Mouse (Mus musculus): ENCODE results near the gene Aff3.
A peak's percentile ranks its signal among the peaks of the same experiment; 100 is the strongest.

The Aff3 gene

DNA sequence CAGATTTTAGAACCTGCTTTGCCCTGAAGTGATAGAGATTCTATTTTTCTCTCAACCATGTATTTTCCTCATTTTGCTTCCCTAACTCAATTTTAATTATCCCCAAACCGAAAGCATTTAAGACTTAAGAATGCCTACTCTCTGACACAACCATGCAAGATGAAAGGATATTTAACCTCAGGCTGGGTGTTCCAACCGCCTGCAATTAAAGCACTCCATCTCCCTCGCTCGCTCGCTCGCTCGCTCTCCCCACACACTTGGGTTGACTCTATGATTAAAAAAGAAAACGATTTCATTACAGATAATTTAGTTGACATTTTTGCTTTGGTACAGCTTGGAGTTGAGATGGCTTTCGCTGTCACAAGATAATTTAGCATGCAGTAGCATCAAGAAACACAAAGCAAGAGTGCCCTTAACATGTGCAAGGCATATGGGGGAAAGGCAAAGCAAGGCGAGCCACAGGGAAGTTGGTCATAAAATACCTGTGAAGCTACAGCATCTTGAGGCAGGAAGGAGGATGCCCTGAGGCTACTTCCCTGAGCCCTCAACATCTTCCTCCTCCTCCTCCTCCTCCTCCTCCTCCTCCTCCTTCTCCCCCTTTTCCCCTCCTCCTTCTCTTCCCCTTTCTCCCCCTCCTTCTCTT is 167.7 kb downstream of the Aff3 start:
- no peak for DNase-seq (ENCODE audit: low read depth, low spot score)

DNA sequence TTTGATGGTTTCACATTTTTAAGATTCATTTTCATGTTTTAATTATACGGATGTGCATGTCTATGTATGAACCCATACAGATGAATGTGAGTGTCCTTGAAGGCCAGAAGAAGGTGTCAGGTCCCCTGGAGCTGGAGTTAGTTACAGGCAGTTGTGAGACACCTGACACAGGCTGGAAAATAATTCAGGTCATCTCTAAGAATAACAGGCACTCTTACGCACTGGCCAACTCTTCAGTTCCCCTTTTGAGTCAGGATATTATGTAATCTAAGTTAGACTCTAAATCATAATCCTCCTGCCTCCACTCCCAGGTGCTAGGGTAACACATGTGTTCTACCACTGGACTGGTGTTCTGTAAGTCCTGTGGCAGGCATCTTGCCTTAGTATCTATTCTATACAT is 169.5 kb downstream of the Aff3 start:
- no peak for DNase-seq (ENCODE audit: low read depth, low spot score)

DNA sequence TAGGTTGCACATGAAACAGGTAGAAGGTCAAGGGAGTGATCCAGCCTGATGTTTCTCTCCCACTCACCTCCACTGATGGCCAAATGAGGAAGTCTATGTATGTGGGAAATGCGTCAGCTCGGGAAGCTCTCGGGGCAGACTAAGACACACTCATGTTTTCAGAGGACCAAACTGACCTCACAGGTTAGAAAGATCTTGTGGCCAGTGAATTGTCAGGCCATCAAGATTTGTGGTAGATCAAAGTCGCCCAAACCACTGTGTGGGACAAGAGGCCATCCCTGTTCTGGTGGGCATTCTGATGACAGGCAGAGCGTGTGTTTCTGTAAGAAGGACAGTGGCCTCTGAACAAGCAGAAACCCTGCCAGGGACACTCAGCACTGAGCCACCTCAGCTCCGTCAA is 175.0 kb downstream of the Aff3 start:
- DNase-seq (ENCODE audit: low read depth, low spot score) = no peak

DNA sequence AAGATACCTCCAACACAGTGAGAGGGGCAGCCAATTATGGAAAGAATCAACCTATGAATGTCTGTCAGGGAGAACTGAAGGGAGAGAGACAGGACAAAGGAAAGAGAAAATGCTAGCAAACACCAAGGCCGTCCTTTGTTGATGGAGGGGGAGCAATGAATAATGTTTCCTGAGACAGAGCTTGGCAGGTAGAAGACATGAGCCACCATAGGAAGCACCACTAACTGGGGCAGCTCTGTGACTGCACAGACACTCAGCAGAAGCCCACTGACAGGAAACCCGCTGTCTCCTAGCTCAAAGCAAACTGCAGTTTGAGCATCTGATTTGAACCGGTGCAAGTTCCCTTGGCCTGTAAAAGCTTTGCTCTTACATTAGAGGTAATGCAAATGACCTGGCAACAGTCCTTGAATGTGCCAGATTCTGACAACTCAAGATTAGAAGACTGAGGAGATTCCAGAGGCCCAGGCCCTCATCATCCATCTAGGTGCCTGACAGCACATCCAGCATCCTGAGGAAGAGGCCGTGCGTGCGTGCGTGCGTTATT is 176.0 kb downstream of the Aff3 start:
- DNase-seq (ENCODE audit: low read depth, low spot score) = no peak

DNA sequence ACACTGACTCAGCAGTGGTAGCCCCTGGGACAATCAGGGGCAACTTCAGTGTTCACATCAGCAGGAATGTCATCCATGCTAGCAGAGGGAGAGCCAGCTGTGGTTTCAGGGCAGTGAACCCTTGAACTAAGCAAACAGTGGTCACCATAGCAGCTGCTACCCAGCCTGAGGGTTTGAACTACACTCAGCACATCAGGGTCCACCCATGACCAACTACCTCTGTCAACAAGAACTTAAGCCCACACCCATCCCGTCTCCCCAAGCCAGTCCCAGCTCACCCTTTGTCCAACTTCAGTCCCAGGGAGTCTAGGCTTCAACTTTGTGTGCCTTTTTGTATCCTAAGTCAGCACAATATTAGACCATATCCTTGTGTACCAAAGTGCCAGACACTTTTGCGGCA is 176.9 kb downstream of the Aff3 start:
- DNase-seq (ENCODE audit: low read depth, low spot score) = no peak

DNA sequence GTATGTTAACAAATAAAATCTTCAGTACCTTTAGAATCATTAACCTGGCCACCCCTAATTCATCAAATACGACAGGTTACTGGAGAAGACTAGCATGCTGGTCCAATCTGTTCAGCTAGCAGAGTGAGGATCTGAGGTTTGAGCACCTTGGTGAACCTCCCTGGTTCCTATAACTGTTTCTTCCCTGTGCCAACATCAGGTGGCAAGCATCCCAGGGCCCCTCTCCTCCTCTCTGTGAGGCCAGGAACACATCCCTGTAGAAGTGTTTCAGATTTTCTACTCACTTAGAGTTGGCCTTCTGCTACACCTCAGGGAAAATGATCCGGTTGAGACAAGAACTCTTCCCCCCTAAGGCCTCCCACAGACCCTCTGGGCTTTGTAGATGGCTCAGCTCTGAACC is 181.6 kb downstream of the Aff3 start:
- no peak for DNase-seq (ENCODE audit: low read depth, low spot score)

DNA sequence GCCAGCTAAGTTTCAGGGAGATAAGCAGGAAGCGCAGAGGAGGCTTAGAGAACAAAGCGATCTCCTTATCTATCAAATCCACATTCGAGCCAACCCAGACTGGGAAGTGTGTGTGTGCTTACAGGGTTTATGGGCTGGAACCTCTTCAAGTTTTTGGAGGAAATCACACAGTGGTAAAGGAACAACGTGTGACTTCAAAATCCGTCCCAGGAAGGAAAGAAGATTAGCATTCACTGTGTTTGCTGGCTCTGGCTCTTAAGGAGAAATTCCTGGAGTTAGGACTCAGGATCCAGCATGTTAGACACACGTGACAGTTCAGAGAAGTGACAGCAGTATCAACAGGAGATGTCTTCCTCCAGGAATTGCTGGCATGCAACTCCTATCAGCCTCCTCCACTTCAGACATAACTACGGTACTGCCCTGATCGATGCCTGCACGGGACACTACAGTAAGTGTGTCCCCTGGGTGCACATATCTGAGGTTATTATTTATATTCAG is 186.5 kb downstream of the Aff3 start:
- DNase-seq (ENCODE audit: low read depth, low spot score) = peak; percentile 44

DNA sequence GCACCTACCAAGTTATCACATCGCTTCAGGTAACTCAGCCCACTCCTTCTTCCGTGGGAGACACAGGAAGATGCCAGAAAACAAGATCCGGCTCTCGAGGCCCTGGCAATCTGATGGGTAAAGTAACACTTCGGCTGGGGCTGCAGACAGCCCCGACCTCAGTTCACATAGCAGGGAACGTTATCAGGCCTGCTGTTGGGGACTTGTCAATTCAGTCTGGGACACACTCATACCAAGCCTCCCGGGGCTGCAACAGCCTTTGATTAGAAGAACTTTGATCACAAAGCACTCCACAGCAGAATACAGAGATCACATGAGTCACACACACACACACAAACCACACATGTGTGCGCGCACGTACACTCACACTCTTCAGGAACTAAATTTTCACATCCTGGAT is 193.9 kb downstream of the Aff3 start:
- DNase-seq (ENCODE audit: low read depth, low spot score) = no peak

DNA sequence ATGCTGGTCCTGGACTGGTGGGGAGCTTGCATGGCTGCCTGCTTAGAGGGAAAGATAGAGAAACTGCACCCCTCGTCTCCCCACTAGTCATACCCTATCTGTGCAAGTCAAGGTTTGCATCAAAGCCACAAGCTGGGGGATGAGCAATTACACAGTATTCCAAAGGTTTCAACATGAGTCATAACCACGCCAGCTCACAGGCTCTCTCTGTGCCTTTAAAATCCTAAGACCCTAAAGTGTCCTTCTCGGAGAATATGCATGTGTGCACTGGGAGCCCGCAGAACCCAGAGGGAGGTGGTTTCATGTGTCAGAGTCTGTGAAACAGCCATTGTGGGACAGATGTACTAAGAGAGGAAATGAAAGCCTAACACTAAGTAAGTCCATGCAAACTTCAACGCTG is 194.6 kb downstream of the Aff3 start:
- DNase-seq (ENCODE audit: low read depth, low spot score) = no peak

DNA sequence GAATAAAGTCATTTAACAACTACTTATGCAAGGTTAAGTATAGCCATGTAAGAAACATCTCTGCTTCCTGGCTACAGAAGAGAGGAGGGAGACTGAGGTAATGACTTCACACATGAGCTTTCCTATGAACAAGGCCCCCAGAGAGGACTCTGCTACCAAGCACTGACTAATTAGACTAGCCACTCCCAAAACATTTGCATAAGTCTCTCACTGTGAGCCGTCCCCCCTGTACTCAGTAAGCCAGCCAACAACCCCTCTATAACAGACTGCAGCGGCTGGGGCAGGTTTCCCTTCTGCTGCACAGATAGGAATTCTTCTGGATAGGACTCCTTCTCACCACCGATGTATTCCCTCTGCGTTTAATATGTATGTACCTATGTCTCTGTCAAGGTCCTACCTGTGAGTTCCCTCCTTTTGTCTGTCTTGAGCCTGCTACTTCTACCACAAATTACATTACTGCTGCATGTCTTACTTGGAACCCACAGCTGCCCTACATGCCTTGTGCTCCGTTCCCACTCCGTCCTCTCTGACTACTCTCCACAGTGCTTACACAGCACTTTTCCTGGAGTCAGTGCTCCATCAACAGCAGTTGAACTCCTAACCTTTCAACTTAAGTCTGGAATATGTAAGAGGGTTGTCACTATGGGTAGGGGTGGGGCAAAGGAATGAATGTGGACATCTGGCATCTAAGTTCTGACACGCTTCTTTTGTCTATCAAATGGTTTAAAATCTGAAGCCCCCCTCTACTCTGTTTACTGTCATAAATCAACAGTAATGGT is 197.3 kb downstream of the Aff3 start:
- no peak for DNase-seq (ENCODE audit: low read depth, low spot score)

DNA sequence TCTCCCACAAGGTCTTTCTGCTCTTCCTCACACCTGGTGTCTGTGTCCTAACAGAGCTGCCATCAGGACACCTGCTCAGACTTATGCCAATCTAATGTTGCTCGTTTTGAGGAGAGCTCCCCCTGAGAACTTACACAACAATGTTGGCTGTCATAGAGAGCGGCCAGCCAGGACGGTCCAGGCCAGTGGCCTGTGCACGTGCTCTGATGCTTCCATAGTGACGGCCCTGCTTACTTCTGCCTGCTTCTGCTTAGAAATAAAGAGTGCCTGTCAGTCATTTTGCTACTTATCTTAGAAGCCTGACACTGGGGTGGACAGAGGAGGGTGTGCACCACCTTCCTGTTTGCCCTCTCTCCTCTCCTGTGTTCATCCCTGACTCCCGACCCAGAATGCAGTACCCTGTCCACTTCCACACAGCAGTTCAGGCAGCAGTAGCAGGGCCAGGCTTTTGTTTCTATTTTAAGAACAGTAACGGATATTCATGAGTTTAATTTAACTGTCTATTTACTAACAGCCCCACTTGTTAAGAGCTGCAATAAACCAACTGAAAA is 208.0 kb downstream of the Aff3 start:
- no peak for DNase-seq (ENCODE audit: low read depth, low spot score)

DNA sequence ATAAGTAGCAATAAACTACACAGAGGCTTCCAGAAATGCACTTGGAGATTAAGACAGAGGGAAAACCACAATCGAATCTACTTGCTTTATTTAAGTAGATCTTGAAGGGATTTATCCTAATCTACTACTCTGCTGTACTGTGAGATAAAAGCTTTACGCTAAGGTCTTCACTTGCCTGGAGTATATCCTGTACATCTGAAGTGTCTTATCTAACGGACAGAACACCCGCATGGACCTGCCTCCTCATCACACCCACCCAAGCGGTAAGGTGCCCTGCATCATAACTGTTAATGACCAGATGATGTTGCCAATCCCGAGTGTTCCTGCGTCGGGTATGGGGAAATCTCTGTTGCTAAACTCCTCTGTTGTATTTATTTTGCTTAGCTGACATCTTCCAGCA is 209.8 kb downstream of the Aff3 start:
- DNase-seq (ENCODE audit: low read depth, low spot score) = no peak

DNA sequence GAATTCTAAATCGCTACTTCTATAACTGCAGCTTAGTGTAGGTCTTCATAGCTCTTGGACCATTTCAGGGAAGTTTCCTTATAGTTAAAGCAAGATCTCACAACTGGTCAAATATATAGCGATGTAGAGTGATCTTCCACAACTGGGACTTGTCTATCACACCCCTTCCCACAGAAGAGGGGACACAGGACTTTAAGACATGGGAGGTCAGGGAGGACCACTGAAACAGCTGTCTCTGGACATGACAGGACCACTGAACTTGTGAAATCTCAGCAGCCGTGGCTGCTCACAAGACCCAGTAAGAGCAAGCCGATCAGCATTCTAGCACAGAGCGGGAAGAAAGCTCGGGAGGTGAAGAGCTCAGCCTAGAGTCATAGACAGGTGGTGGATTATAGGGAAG is 213.4 kb downstream of the Aff3 start:
- no peak for DNase-seq (ENCODE audit: low read depth, low spot score)

DNA sequence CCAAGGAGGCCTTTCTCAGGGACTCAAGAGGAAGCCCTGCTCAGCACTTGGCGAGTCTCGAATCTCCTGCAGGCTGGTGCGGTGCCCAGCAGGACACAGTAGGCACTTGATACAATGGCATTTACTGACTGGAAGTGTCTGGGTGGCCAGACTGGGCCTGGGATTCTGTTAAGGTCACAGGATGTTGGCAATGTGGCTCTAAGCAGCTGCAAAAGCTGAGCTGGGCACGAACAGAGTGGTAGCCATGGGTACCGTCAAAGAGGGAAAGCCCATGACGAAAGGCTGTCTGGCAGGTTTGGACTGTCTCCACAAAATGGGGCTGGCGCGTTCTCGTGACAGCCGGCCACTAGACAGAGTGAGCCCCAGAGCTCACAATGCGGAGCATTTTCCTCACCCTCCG is 214.1 kb downstream of the Aff3 start:
- no peak for DNase-seq (ENCODE audit: low read depth, low spot score)

DNA sequence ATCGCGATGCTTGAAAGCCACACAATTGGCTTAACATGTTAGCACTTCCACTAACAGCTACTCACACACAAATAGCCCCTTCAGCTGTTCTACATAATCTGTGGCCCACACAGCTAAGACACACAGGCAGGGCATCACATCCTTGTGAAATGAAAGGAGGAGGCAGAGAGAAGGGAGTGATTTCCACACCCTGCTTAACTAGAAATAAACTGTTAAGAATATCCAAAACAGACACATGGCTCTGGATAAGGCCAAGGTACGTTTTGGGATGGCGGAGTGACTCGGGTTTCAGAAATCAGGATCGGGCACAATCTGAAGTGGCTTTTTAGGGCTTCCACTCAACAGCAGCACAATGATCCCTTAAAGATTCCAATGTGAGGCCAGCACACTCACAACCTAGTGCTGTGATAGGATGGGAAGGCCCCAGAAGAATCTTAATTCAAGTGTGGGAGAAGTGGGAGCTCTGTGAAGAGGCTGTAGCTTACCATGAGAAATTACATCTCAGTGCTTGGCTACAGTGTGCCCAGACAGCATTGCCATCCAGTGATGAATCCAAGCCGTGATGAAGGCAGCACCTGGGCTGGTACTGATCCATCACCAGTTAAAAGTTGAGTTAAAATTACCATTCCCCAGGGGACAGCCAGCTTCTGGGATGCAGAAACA is 214.8 kb downstream of the Aff3 start:
- DNase-seq (ENCODE audit: low read depth, low spot score) = no peak

DNA sequence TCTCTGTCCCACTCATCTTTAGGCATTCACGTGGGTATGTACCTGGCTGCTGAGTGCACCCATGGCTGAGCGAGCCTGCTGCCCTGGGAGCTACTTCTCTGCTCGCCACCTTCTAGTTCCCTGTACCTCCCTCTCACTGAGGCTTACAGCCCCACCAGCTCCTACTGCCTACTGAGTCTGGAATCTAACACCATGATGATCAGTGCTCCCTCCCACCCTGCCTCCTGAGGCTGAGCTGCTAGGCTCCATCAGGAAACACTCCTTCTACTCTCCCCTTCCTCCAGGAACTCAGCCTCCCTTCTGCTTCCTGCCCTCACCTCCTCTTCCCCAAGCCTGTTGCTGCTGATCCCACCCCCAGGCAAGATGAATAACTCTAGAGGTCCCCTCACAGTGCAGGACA is 215.9 kb downstream of the Aff3 start:
- no peak for DNase-seq (ENCODE audit: low read depth, low spot score)

DNA sequence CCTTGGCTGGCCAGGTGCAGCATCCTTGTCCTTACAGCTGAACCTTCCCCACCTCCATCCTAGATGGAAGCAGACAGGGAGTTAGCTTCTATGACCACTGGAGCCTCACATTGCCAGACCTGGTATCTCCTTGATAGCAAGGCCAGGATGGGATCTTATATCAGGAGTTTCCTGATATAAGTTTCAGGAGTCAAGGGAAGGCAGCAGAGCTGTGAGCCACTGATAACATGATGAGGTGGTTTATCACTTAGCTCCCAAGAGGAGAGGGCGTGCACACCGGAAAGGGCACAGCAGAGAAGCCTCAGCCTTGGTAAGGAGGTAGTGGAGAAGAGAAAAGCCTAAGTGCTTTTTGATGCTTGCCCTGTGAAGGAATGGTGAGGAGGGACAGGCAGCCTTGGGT is 217.2 kb downstream of the Aff3 start:
- no peak for DNase-seq (ENCODE audit: low read depth, low spot score)

DNA sequence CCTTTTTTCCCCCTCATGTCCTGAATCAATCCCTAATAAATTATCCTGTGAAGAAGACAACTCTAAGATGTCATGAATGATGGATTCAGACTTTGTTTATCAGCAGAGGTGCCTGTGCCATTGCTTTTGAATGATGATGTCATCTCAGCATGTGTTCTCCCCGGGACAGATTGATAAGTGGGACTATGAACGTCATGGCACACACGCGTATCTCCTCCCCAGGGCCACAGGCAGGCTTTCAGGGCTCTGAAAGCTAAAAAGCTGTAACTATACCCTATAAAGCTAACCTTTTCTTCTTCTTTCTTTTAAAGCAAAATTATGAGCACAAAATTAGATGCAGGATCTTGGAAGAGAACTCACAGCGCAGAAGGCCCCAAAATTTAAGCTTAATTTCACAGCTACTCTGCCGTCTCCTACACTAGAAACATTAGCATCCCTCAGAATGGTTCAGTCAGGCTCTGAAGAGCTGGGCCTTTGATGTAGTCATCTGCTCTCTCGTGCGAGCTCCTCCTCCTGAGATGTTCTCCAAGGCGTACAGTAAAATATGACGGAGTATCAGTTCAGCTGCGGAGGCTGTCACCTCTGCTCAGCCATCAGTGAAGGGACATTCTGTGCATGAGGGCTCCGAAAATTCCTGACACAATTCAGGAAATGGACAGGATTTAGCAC is 218.5 kb downstream of the Aff3 start:
- DNase-seq (ENCODE audit: low read depth, low spot score) = no peak

DNA sequence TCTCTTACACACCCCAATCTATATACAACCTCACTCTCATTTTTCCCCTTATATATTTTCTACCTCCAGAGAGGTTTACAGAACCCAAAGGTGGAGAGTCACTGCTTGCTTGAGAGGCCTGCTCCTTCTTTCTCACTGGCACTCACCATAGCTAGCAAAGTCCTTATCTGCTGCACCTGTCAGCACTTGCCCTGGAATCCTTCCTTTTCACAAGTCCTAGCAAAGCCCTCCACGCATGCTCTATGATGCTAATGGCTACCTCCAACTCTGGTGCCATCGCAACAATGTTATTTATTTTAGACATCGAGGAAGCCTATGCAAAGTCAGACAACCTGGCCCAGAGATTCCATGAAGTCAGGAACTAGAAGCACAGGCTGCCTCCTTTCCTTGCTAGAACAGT is 221.9 kb downstream of the Aff3 start:
- no peak for DNase-seq (ENCODE audit: low read depth, low spot score)

DNA sequence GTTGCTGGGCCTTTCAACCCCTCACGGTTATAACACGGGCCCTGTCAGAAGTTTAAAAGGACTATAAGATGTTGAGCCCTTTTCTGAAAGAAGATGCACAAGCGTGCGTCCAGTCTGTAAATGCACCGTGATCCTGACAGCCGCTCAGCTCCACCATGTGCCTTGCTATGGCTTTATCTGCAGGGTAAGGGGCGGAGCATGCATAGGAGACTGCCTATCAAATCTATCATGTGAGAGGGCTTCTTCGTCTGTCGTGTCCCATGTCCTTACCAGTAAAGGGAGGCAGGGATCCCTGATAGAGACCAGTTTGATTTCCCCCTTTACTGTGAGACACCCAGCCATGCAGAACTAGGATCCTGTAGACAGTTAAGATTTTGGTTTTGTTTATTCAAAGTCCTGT is 222.3 kb downstream of the Aff3 start:
- no peak for DNase-seq (ENCODE audit: low read depth, low spot score)

DNA sequence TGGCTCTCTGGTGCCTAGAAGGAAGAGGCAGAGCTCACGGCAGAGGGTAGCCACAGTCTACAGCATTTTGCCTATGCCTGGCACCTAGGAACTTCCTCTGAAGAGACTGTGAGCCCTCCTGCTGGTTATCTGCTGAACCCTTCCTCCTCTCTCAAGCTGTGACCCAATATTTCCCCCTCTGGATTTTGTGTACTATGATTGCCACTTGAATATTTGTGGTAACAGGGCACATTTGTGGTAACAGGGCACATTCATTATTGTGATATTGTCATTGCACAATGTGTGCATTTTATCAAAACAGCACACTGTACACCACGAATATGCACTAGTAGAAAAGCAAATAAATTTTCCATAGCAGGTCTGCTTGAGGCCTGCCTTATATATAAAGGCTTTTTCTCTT is 223.0 kb downstream of the Aff3 start:
- DNase-seq (ENCODE audit: low read depth, low spot score) = no peak

DNA sequence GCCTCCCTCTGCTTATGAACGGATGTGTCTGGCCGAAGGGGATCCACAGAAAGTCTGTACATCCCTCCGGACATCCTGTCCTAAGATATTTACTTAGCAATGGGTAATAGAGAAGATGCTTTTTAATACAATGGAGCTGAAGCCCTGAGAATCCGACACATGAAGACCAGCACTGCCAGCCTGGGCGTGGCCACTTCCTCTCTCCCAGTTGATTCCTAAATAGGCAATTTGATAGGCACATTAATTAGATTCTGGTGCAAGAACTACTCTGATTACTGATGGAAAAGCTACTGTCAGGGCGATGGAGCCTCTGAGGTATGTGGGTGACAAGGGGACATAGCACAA is 224.3 kb downstream of the Aff3 start:
- DNase-seq (ENCODE audit: low read depth, low spot score) = no peak

All from telencephalon, adult 2 months (tissue).